1 mouse cellular context compared by ENCODE assay signal in genomic region chrX:159509847-159510715, GRCm38 (mm10).
A peak's percentile ranks its signal among the peaks of the same experiment; 100 is the strongest.
TF ChIP-seq lines count a peak whose summit lies in the region.

No protein-coding gene starts in this region.

TF ChIP-seq in MEL, 35 proteins besides CTCF, POLR2A, EP300 and RAD21 (continued from another document):
- TF ChIP-seq ETS1 (IDR thresholded peaks at IDR 0.05; ENCODE audit: low read depth, low read length) (0 out of 2 replicates have a peak, but pooled peaks have one; percentile 15), POLR2AphosphoS2 (IDR thresholded peaks at IDR 0.05; ENCODE audit: low read length) (no peak), NRF1 (IDR thresholded peaks at IDR 0.05; ENCODE audit: insufficient read depth, low read depth, low read length, poor library complexity, severe bottlenecking) (no peak), KAT2A (conservative IDR thresholded peaks at IDR 0.05; ENCODE audit: low read depth, low read length) (no peak), ZKSCAN1 (IDR thresholded peaks at IDR 0.05; ENCODE audit: low read depth, low read length) (no peak), MYC (IDR thresholded peaks at IDR 0.05; ENCODE audit: low read depth, low read length) (no peak), MXI1 (IDR thresholded peaks at IDR 0.05; ENCODE audit: low read depth, low read length) (no peak), RCOR1 (IDR thresholded peaks at IDR 0.05; ENCODE audit: low read depth, low read length) (no peak), SIN3A (IDR thresholded peaks at IDR 0.05; ENCODE audit: low read length) (peak; percentile 40; the same call in 1 of the 2 replicates), CHD1 (IDR thresholded peaks at IDR 0.05; ENCODE audit: low read depth, low read length) (0 out of 2 replicates have a peak, but pooled peaks have one; percentile 1), MEF2A (IDR thresholded peaks at IDR 0.05; ENCODE audit: extremely low read depth, insufficient replicate concordance, low read depth, low read length, poor library complexity, severe bottlenecking) (no peak), ZC3H11A (IDR thresholded peaks at IDR 0.05; ENCODE audit: low read depth, low read length) (no peak), HCFC1 (IDR thresholded peaks at IDR 0.05; ENCODE audit: low read depth, low read length) (0 out of 2 replicates have a peak, but pooled peaks have one; percentile 32), ELF1 (IDR thresholded peaks at IDR 0.05; ENCODE audit: low read depth, low read length) (no peak), MYB (IDR thresholded peaks at IDR 0.05; ENCODE audit: low read depth, low read length) (no peak), UBTF (IDR thresholded peaks at IDR 0.05; ENCODE audit: borderline replicate concordance, insufficient read depth, low read depth, low read length) (no peak), ZMIZ1 (IDR thresholded peaks at IDR 0.05; ENCODE audit: low read depth, low read length) (0 out of 2 replicates have a peak, but pooled peaks have one; percentile 30)
TF ChIP-seq in MEL: peak in this region for 10.
